Mouse (Mus musculus) liver, postnatal 0 days (tissue): ENCODE data around the gene Olr1. TPM values are rescaled to one million over a fixed set of nuclear protein-coding genes. Genes with fewer than 3 reads are reported as not detected.

Experiments used
- ATAC-seq: fragments of 200-750 bp; cut with Nextera tagmentation; 2 replicates; pipeline ENCODE4 v1.8.0; 2017; ENCODE audit warnings: mild to moderate bottlenecking, moderate library complexity
- DNase-seq: peaks from one replicate; pipeline ENCODE4 v3.0.0-alpha.2; 2016
- H3K27ac ChIP-seq: fragments of 300-500 bp; sonication (generic); 2 replicates; pipeline ENCODE4 v1.5.1; 2014; ENCODE audit warnings: antibody characterized with exemption, moderate library complexity, mild to moderate bottlenecking, low read depth
- H3K27me3 ChIP-seq: fragments of 300-500 bp; sonication (generic); 2 replicates; pipeline ENCODE4 v1.6.1; 2014; ENCODE audit warnings: low read length, control low read depth, mixed read lengths; ENCODE audit not compliant: insufficient read depth
- H3K36me3 ChIP-seq: fragments of 300-500 bp; sonication (generic); replicated peaks from 2 replicates; pipeline ENCODE4 v1.6.1; 2014; ENCODE audit warnings: mild to moderate bottlenecking, control low read depth, low read length, moderate library complexity, mixed read lengths; ENCODE audit not compliant: insufficient read depth
- H3K4me1 ChIP-seq: fragments of 300-500 bp; sonication (generic); 2 replicates; pipeline ENCODE4 v1.6.1; 2014; ENCODE audit warnings: antibody characterized with exemption, mild to moderate bottlenecking, control low read depth; ENCODE audit not compliant: insufficient read depth
- H3K4me2 ChIP-seq: fragments of 300-500 bp; sonication (generic); 2 replicates; pipeline ENCODE4 v1.6.1; 2014; ENCODE audit warnings: low read depth, mild to moderate bottlenecking, low read length, moderate library complexity, mixed read lengths
- H3K4me3 ChIP-seq: fragments of 300-500 bp; sonication (generic); 2 replicates; pipeline ENCODE4 v1.5.1; 2014; ENCODE audit warnings: low read depth, low read length
- H3K9ac ChIP-seq: fragments of 300-500 bp; sonication (generic); replicated peaks from 2 replicates; pipeline ENCODE4 v1.6.1; 2014; ENCODE audit warnings: mild to moderate bottlenecking, moderate library complexity
- H3K9me3 ChIP-seq: fragments of 300-500 bp; sonication (generic); 2 replicates; pipeline ENCODE4 v1.6.1; 2016; ENCODE audit warnings: mild to moderate bottlenecking, control low read depth, low read length, mixed read lengths
- CTCF ChIP-seq: sonication (generic); IDR thresholded peaks from 2 replicates; pipeline ENCODE4 v1.5.1; 2016; ENCODE audit warnings: antibody characterized with exemption, low read depth
- EP300 ChIP-seq: IDR thresholded peaks from 2 replicates; pipeline ENCODE4 v1.6.1; 2016; ENCODE audit warnings: antibody characterized with exemption, low read depth, mild to moderate bottlenecking
- WGBS: fragments of 180-500 bp; shearing (Covaris S2); extraction: QIAGEN DNeasy Blood & Tissue Kit; methylation state at CpG from one replicate; pipeline ENCODE4 v1.1.7; 2014; ENCODE audit not compliant: insufficient replicate concordance; 5-methylcytosine and 5-hydroxymethylcytosine counted together
- polyA plus RNA-seq: library from polyadenylated mRNA; unstranded; fragments of >200 nt; fragmentation: Nextera tagmentation; extraction: Ambion mirVana; gene quantifications from 2 replicates; pipeline ENCODE4 v1.2.1, GENCODE M21; 2015

The Olr1 gene
- 0.56 and 0.70 TPM in 2 replicates for polyA plus RNA-seq

- Histone ChIP-seq H3K9ac (no peak within 1 kb of the TSS), H3K27me3 (no peaks in the 10 kb centered on the region), H3K36me3 (no peaks in the 10 kb centered on the region), H3K27ac (no peak within 1 kb of the TSS), H3K9me3 (peaks cover 8% of the 10 kb centered on the region; the same call in 1 of the 2 replicates), H3K4me1 (peaks cover 7% of the 10 kb centered on the region), H3K4me2 (0 out of 2 replicates have a peak within 1 kb of the TSS, but pooled peaks have one; percentile 18), H3K4me3 (peak within 1 kb of the TSS; percentile 11)
- no peak for DNase-seq
- WGBS = 49% methylated on average over 9 of the region's 9 CpGs
- no peak for TF ChIP-seq EP300
- no peak for TF ChIP-seq CTCF
- no peak for ATAC-seq
Measured at GRCm38 (mm10) chr6:129507024-129507423, at the start of gene Olr1. Olr1 (minus strand) TSS chr6:129507165.

DNA sequence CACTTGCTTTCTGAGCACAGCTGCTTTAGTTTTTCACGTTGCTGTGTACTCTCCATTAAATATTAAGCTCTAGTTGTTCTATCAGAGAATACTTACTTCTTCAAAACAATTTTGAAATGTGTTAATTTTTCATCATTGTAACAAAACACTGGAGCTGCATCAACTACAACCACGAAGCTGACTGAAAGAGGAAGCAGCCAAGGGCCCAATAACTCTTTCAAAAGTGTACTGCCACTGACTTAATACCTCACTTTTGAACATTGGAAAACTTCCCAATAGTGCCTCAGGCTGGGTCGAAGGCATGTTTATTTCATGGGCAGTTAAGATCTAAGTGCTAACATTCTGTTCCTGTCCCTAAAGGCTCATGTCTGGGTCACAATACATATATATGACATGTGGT lies 41.0 kb upstream of the Olr1 start:
- DNase-seq (no peak), ATAC-seq (no peak)
- 37% methylated on average over 3 of the region's 3 CpGs for WGBS
- Histone ChIP-seq H3K27me3 (no peaks in the 10 kb centered on the region), H3K36me3 (no peaks in the 10 kb centered on the region), H3K27ac (no peak overlapping the region), H3K9ac (no peak overlapping the region), H3K9me3 (no peaks in the 10 kb centered on the region), H3K4me1 (no peaks in the 10 kb centered on the region), H3K4me3 (no peak overlapping the region), H3K4me2 (no peak overlapping the region)
- no peak for TF ChIP-seq CTCF
- no peak for TF ChIP-seq EP300

DNA sequence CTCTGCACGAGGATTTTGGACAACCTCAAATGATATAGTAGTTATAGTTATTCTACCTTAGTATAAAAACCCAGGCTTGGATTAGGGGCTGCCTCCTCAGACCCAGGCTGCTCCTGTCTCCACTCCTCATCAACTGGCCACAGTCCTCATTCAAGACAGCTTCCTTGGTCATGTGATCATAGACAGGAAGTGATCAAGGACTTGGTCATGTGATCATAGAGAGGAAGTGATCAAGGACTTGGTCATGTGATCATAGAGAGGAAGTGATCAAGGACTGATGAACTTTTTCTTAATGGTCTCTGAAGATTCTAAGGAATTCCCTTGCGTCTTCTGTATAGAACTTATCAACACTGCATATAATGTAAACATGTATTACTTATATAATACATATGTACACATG lies 40.3 kb upstream of the Olr1 start:
- no peaks in the 10 kb centered on the region for H3K36me3 ChIP-seq
- H3K4me1 ChIP-seq = no peaks in the 10 kb centered on the region
- H3K27ac ChIP-seq = no peak overlapping the region
- no peak overlapping the region for H3K4me2 ChIP-seq
- no peaks in the 10 kb centered on the region for H3K27me3 ChIP-seq
- WGBS = 80% methylated on average over 2 of the region's 2 CpGs
- ATAC-seq = no peak
- TF ChIP-seq CTCF = no peak
- no peak for TF ChIP-seq EP300
- H3K9ac ChIP-seq = no peak overlapping the region
- DNase-seq = no peak
- no peaks in the 10 kb centered on the region for H3K9me3 ChIP-seq
- no peak overlapping the region for H3K4me3 ChIP-seq

DNA sequence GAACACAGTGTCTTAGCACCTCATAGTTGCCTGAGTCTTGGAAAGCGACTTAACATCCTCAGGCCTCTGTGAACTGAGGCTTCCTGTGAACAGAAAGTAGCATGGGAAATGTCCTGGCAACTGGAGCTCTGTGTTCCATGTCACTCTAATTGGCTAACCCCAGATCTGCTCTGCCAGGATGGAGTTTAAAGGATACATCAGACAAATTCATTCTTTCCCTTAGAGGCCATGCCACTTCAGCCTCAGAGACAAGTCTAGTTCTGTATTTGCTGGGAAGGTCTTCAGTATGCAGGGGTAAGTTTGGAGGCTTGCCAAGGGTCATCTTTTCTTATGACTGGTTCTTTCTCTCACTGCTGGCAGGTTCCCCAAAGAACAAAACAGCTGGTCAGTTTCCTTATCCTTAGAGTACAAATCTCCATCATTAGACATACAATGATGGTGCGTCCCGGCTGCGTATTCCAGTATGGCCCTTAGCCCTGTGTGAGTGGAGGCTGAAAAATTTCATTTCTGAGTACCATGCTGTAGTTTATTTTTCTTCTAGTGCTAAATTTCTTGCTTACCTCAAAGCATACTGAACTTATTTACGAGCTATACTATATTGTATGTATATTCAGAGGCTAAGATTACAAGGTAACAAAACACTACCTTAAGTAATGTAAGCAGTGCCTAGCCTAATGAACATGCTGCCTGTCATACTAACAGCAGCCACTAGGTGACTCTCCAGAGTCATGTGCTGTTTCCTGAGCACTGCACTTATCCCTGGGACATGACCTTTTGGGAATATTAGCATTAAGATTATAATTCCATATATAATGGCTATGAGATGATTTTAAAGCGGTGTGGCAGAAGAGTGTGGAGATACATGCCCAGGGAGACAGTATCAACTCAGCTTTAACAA lies 37.0 kb upstream of the Olr1 start:
- peaks cover 31% of the 10 kb centered on the region for H3K36me3 ChIP-seq
- WGBS = 72% methylated on average over 6 of the region's 6 CpGs
- no peak overlapping the region for H3K4me3 ChIP-seq
- no peaks in the 10 kb centered on the region for H3K9me3 ChIP-seq
- no peak overlapping the region for H3K27ac ChIP-seq
- TF ChIP-seq EP300 (no peak), CTCF (peak; percentile 92)
- DNase-seq = peak; percentile 71
- peak; percentile 68 for ATAC-seq
- no peaks in the 10 kb centered on the region for H3K4me1 ChIP-seq
- no peak overlapping the region for H3K9ac ChIP-seq
- H3K4me2 ChIP-seq = no peak overlapping the region
- H3K27me3 ChIP-seq = no peaks in the 10 kb centered on the region

DNA sequence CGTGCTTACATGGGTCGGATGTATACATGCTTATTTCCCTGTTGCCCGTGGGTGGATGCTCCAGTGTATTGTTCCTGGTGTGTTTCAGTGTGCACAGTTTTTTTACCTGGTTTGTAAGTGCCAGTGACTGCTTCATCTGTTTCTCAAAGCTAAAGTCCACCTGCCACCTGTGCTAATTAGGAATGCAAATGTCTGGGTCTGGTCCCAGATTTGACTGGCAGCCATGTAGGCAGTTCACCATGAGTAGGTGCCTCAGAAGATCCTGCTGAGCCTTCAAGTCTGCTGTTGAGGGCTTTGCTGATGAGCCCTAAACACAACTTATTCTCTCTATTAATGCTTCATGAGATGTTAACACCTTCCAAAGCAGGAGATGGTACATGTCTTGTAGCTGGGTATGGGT lies 35.6 kb upstream of the Olr1 start:
- no peak overlapping the region for H3K9ac ChIP-seq
- no peaks in the 10 kb centered on the region for H3K27me3 ChIP-seq
- H3K27ac ChIP-seq = no peak overlapping the region
- H3K4me1 ChIP-seq = no peaks in the 10 kb centered on the region; the same call in 1 of the 2 replicates
- no peak for DNase-seq
- no peak for ATAC-seq
- H3K36me3 ChIP-seq = peaks cover 44% of the 10 kb centered on the region
- H3K9me3 ChIP-seq = no peaks in the 10 kb centered on the region
- 81% methylated on average over 3 of the region's 3 CpGs for WGBS
- H3K4me2 ChIP-seq = no peak overlapping the region
- H3K4me3 ChIP-seq = no peak overlapping the region
- TF ChIP-seq CTCF (no peak), EP300 (no peak)

DNA sequence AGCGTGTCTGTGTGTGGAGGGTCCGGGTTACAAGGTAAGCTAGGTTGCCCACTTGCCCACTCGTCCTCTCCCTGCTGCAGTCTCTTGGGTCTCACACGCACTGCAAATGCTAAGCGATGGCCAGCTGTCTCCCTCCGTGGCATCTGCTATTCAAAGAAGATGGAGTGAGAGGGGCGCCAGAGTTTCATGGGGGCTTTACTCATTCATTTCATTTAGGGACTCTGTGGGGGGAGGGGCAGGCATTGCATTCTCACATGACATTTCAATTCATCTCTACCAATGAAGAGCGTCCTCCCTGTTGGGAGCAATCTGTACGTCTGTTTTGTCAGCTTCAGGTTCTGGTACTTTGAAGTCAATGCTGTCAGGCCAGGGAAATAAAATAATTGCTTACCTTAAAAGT lies 35.0 kb upstream of the Olr1 start:
- Histone ChIP-seq H3K9me3 (no peaks in the 10 kb centered on the region), H3K4me1 (peaks cover 2% of the 10 kb centered on the region), H3K27ac (no peak overlapping the region), H3K9ac (no peak overlapping the region), H3K36me3 (peaks cover 48% of the 10 kb centered on the region), H3K4me2 (no peak overlapping the region), H3K27me3 (no peaks in the 10 kb centered on the region), H3K4me3 (no peak overlapping the region)
- ATAC-seq = no peak
- WGBS = 85% methylated on average over 9 of the region's 9 CpGs
- TF ChIP-seq CTCF = no peak
- DNase-seq = no peak
